Comparison of ENCODE assay signal across 16 mouse cellular contexts in genomic region chr10:89765790-89766714, GRCm38 (mm10). TPM values are rescaled to one million over a fixed set of nuclear protein-coding genes. Genes with fewer than 3 reads are reported as not detected.
DNase-seq lines count a peak whose midpoint lies in the region; ATAC-seq and TF ChIP-seq lines count a peak whose summit lies in the region.
"Had no signal": no experiment of that assay in that cellular context is flagged by ENCODE, and none has a peak within 500 bp of the region (broad histone marks: within the 10 kb centered on the region; RNA-seq: fewer than 3 reads in every experiment).

No protein-coding gene starts in this region.

- no peak for ATAC-seq in heart, embryonic 15.5 days (replicated peaks; ENCODE audit: insufficient number of reproducible peaks, insufficient read depth, low FRiP score, low read depth)
- ATAC-seq: forebrain, embryonic 15.5 days had no signal

- H3K27ac ChIP-seq in heart, embryonic 15.5 days = peak overlapping the region; percentile 16
- peak overlapping the region; percentile 37; the same call in 1 of the 2 replicates for H3K27ac ChIP-seq in brown adipose tissue, adult 24 weeks (replicated peaks; ENCODE audit: low read depth, low read length)
- H3K27ac ChIP-seq: embryonic facial prominence, embryonic 15.5 days; forebrain, embryonic 15.5 days; limb, embryonic 15.5 days; midbrain, embryonic 10.5 days had no signal

- peaks cover 22% of the 10 kb centered on the region for H3K4me1 ChIP-seq in heart, embryonic 15.5 days (replicated peaks)
- H3K4me1 ChIP-seq in brown adipose tissue, adult 24 weeks (ENCODE audit: control insufficient read depth, insufficient read depth, insufficient read length, low read length) = peaks cover 9% of the 10 kb centered on the region
- H3K4me1 ChIP-seq: embryonic facial prominence, embryonic 15.5 days; forebrain, embryonic 15.5 days; limb, embryonic 15.5 days; midbrain, embryonic 10.5 days had no signal

- no peaks in the 10 kb centered on the region for H3K36me3 ChIP-seq in heart, embryonic 15.5 days
- H3K36me3 ChIP-seq in myocyte (ENCODE audit: control insufficient read depth, insufficient read depth) = no peaks in the 10 kb centered on the region
- H3K36me3 ChIP-seq: embryonic facial prominence, embryonic 15.5 days; forebrain, embryonic 15.5 days; limb, embryonic 15.5 days; midbrain, embryonic 10.5 days had no signal

- TF ChIP-seq POLR2A in myocyte (IDR thresholded peaks at IDR 0.05; ENCODE audit: insufficient read length, low read depth) = no peak

- H3K9me3 ChIP-seq in heart, embryonic 15.5 days (replicated peaks) = no peaks in the 10 kb centered on the region
- H3K9me3 ChIP-seq: embryonic facial prominence, embryonic 15.5 days; forebrain, embryonic 15.5 days; limb, embryonic 15.5 days; midbrain, embryonic 10.5 days had no signal

- H3K4me2 ChIP-seq in heart, embryonic 15.5 days = no peak overlapping the region
- H3K4me2 ChIP-seq in myocyte (ENCODE audit: low read depth) = peak overlapping the region; percentile 61
- H3K4me2 ChIP-seq: embryonic facial prominence, embryonic 15.5 days; forebrain, embryonic 15.5 days; limb, embryonic 15.5 days had no signal

- no peak overlapping the region for H3K4me3 ChIP-seq in heart, embryonic 15.5 days
- no peak overlapping the region for H3K4me3 ChIP-seq in brown adipose tissue, adult 24 weeks (ENCODE audit: insufficient read depth, low read depth, low read length)
- no peak overlapping the region for H3K4me3 ChIP-seq in myocyte
- H3K4me3 ChIP-seq: embryonic facial prominence, embryonic 15.5 days; forebrain, embryonic 15.5 days; limb, embryonic 15.5 days; midbrain, embryonic 10.5 days had no signal

- no peak for DNase-seq in heart, postnatal 10 days
- peak; percentile 42 for DNase-seq in CD4-positive, CD25-positive, alpha-beta regulatory T cell, adult 2 months (ENCODE audit: low read depth, low spot score)
- DNase-seq in natural killer cell, adult 2 months (ENCODE audit: low spot score in 2 of 2) = no peak
- DNase-seq in embryo, embryonic 11 days = no peak
- no peak for DNase-seq in adrenal gland, postnatal 14 days
- DNase-seq: adrenal gland, adult 2 months; cerebellum, postnatal 36 days; kidney, adult 18-20 months; kidney, postnatal 36 days had no signal

- 86% methylated on average over 11 of the region's 11 CpGs for WGBS in heart, embryonic 15.5 days

- H3ac ChIP-seq in myocyte (ENCODE audit: control insufficient read depth, insufficient read length) = no peak overlapping the region

- H3K79me2 ChIP-seq in myocyte (ENCODE audit: control insufficient read depth, insufficient read depth) = peaks cover 71% of the 10 kb centered on the region

- H3K9ac ChIP-seq in heart, embryonic 15.5 days = no peak overlapping the region
- H3K9ac ChIP-seq: embryonic facial prominence, embryonic 15.5 days; forebrain, embryonic 15.5 days; limb, embryonic 15.5 days had no signal

- no peaks in the 10 kb centered on the region for H3K27me3 ChIP-seq in heart, embryonic 15.5 days
- H3K27me3 ChIP-seq in myocyte (ENCODE audit: control insufficient read depth, insufficient read depth, insufficient read length) = no peaks in the 10 kb centered on the region
- H3K27me3 ChIP-seq: embryonic facial prominence, embryonic 15.5 days; forebrain, embryonic 15.5 days; limb, embryonic 15.5 days had no signal

- intact Hi-C loops in heart, postnatal 10 days (cut with DNase I) = no loop called here

TF ChIP-seq in myocyte, 11 proteins besides CTCF, POLR2A, EP300 and RAD21:
- TF ChIP-seq TCF12 (IDR thresholded peaks at IDR 0.05; ENCODE audit: insufficient read depth, poor library complexity, severe bottlenecking) (no peak), CEBPB (IDR thresholded peaks at IDR 0.05; ENCODE audit: insufficient read depth, poor library complexity, severe bottlenecking) (no peak), MYOD1 (IDR thresholded peaks at IDR 0.05; ENCODE audit: control insufficient read depth in 1 of 3, insufficient read length in 2 of 3, low read depth in 2 of 3) (peak in 1 of 3 experiments; percentile 31)
TF ChIP-seq in myocyte: peak in this region for 1.

RNA-seq across cellular contexts. Expression of gene Uhrf1bp1l, which starts 21.3 kb away (rescaled TPM):
- 18.0 and 19.2 TPM in 2 replicates for polyA plus RNA-seq in heart, embryonic 15.5 days (2015; fragmentation: Nextera tagmentation; extraction: Ambion mirVana)
- 10 to 100 TPM; 23.1 to 36.8 TPM for total RNA-seq in heart, postnatal 10 days (2021)
- 11.4 and 12.1 TPM in 2 replicates for polyA plus RNA-seq in brown adipose tissue, adult 24 weeks (2012; ENCODE audit: insufficient read depth, insufficient read length, missing spikeins)
- 16.0 TPM for polyA plus RNA-seq in myocyte (2012; fragmentation: generic; extraction: Trizol)
- total RNA-seq in adrenal gland, postnatal 14 days (2021) = 61.7 and 66.2 TPM in 2 replicates

RNA-seq across cellular contexts. Expression of gene Actr6, which starts 34.0 kb away (rescaled TPM):
- polyA plus RNA-seq in heart, embryonic 15.5 days (2015; fragmentation: Nextera tagmentation; extraction: Ambion mirVana) = 25.0 and 26.8 TPM in 2 replicates
- total RNA-seq in heart, postnatal 10 days (2021) = 10 to 100 TPM; 11.6 to 11.7 TPM
- 22.2 and 27.0 TPM in 2 replicates for polyA plus RNA-seq in brown adipose tissue, adult 24 weeks (2012; ENCODE audit: insufficient read depth, insufficient read length, missing spikeins)
- polyA plus RNA-seq in myocyte (2012; fragmentation: generic; extraction: Trizol) = 4.5 TPM
- total RNA-seq in adrenal gland, postnatal 14 days (2021) = 21.8 and 26.2 TPM in 2 replicates
